Mouse (Mus musculus): ENCODE measurements at regions not wholly inside any gene's neighbourhood (a gene's known extent, or its start where the extent isn't known, plus 50 kb on each side); places are given as distances from the start of the nearest gene placed in this dataset.

- TF ChIP-seq ELF1 (IDR thresholded peaks at IDR 0.05; ENCODE audit: low read depth, low read length): no peak
- TF ChIP-seq TBP (IDR thresholded peaks at IDR 0.05; ENCODE audit: low read depth, low read length): no peak
- no peak for TF ChIP-seq POLR2A (IDR thresholded peaks at IDR 0.05; ENCODE audit: control insufficient read depth in 1 of 2, insufficient read depth in 1 of 2, low read depth in 1 of 2, low read length in 2 of 2, poor library complexity in 1 of 2)
- no peak for TF ChIP-seq MYB (IDR thresholded peaks at IDR 0.05; ENCODE audit: low read depth, low read length)
- TF ChIP-seq CTCF (IDR thresholded peaks at IDR 0.05 in 2 of 3, conservative IDR thresholded peaks at IDR 0.05 in 1 of 3; ENCODE audit: control insufficient read depth in 1 of 3, insufficient read depth in 1 of 3, low read depth in 2 of 3, low read length in 3 of 3, poor library complexity in 1 of 3, severe bottlenecking in 1 of 3): no peak
- TF ChIP-seq UBTF (IDR thresholded peaks at IDR 0.05; ENCODE audit: borderline replicate concordance, insufficient read depth, low read depth, low read length): no peak
- TF ChIP-seq MAFK (IDR thresholded peaks at IDR 0.05; ENCODE audit: borderline replicate concordance, low read depth, low read length): no peak
- no peak for TF ChIP-seq KAT2A (conservative IDR thresholded peaks at IDR 0.05; ENCODE audit: low read depth, low read length)
- TF ChIP-seq ZMIZ1 (IDR thresholded peaks at IDR 0.05; ENCODE audit: low read depth, low read length): no peak
Observed at GRCm38 (mm10) chr2:45197955-45198631, 80.9 kb upstream of the Zeb2 start.
